In the genomic region with DNA sequence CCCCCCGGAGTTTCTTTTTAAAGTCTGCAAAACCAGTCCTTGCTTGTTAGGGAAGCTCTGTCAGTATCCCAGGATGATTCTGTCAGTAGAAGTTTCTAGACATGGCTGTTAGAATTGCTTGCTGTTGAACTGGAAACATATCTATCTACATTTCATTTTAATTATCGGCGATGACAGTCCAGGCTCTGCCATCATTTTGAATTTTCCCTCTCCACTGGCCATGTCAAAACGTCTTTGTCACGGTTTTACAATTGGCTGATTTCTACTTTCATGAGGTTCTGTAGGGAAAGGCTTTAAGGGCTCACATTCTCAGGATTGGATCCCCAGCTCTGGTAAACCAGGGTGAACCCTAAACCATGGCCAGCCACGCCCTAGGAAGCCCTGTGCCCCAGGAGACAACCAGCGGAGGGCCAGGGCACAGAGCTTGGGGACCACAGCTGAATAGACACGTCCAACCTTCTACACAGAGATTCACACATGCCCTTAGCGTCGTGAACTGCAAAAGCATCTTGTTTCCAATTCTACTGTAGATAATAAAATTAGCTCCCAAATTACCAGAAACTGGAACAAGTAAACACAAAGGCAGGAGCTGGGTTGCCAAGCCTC, we compare ENCODE assay signal across 8 mouse cellular contexts.
DNase-seq lines count a peak whose midpoint lies in the region; ATAC-seq lines count a peak whose summit lies in the region.

No protein-coding gene starts in this region.

- H3K4me3 ChIP-seq in heart, embryonic 10.5 days = peak overlapping the region; percentile 74
- H3K4me3 ChIP-seq in hindbrain, embryonic 12.5 days = peak overlapping the region; percentile 43
- H3K4me3 ChIP-seq in midbrain, embryonic 13.5 days (replicated peaks) = peak overlapping the region; percentile 55

- intact Hi-C loops in heart, postnatal 10 days (cut with DNase I) = loop anchor here (10.0 kb wide), 1 partner anchor 111 kb away; no protein-coding TSS in a partner anchor
- intact Hi-C loops in left cerebral cortex, postnatal 10 days (cut with DNase I) = no loop called here

- no peaks in the 10 kb centered on the region for H3K36me3 ChIP-seq in heart, embryonic 10.5 days
- no peaks in the 10 kb centered on the region for H3K36me3 ChIP-seq in hindbrain, embryonic 12.5 days
- no peaks in the 10 kb centered on the region for H3K36me3 ChIP-seq in midbrain, embryonic 13.5 days

- no peak overlapping the region for H3K9ac ChIP-seq in hindbrain, embryonic 12.5 days
- peak overlapping the region; percentile 66 for H3K9ac ChIP-seq in midbrain, embryonic 13.5 days (replicated peaks)

- WGBS in heart, embryonic 10.5 days = 28% methylated on average over 10 of the region's 10 CpGs
- 19% methylated on average over 10 of the region's 10 CpGs for WGBS in hindbrain, embryonic 12.5 days
- 14% methylated on average over 10 of the region's 10 CpGs for WGBS in midbrain, embryonic 13.5 days

- H3K4me1 ChIP-seq in heart, embryonic 10.5 days = peaks cover 6% of the 10 kb centered on the region
- H3K4me1 ChIP-seq in hindbrain, embryonic 12.5 days = peaks cover 6% of the 10 kb centered on the region
- peaks cover 13% of the 10 kb centered on the region for H3K4me1 ChIP-seq in midbrain, embryonic 13.5 days (replicated peaks)

- H3K9me3 ChIP-seq in heart, embryonic 10.5 days = no peaks in the 10 kb centered on the region
- no peaks in the 10 kb centered on the region for H3K9me3 ChIP-seq in hindbrain, embryonic 12.5 days (replicated peaks)
- no peaks in the 10 kb centered on the region for H3K9me3 ChIP-seq in midbrain, embryonic 13.5 days

- peak overlapping the region; percentile 85; the same call in 1 of the 2 replicates for H3K27ac ChIP-seq in heart, embryonic 10.5 days
- H3K27ac ChIP-seq in hindbrain, embryonic 12.5 days = 0 out of 2 replicates have a peak overlapping the region, but pooled peaks have one; percentile 7
- no peak overlapping the region for H3K27ac ChIP-seq in midbrain, embryonic 13.5 days

- DNase-seq in heart, embryonic 10.5 days (ENCODE audit: low spot score) = no peak
- no peak for DNase-seq in heart, postnatal 10 days
- peak; percentile 44 for DNase-seq in R1 (ENCODE audit: low read depth, low spot score)
- no peak for DNase-seq in left cerebral cortex, postnatal 10 days (ENCODE audit: extremely low spot score in 1 of 2, low spot score in 2 of 2)
- DNase-seq in kidney, postnatal 10 days = no peak

- ATAC-seq in hindbrain, embryonic 12.5 days (ENCODE audit: low FRiP score) = peak; percentile 71
- ATAC-seq in midbrain, embryonic 13.5 days = peak; percentile 79
- no peak for ATAC-seq in megakaryocyte-erythroid progenitor cell, adult 5-6 weeks (replicated peaks; ENCODE audit: low FRiP score, low TSS enrichment, poor library complexity, severe bottlenecking)

- H3K4me2 ChIP-seq in hindbrain, embryonic 12.5 days (replicated peaks) = peak overlapping the region; percentile 82
- H3K4me2 ChIP-seq in midbrain, embryonic 13.5 days (replicated peaks) = peak overlapping the region; percentile 88

- no peaks in the 10 kb centered on the region for H3K27me3 ChIP-seq in heart, embryonic 10.5 days (ENCODE audit: insufficient read depth, poor library complexity, severe bottlenecking)
- peaks cover 14% of the 10 kb centered on the region for H3K27me3 ChIP-seq in hindbrain, embryonic 12.5 days
- H3K27me3 ChIP-seq in midbrain, embryonic 13.5 days = peaks cover 23% of the 10 kb centered on the region
